Mouse (Mus musculus): ENCODE measurements around the gene Abcb1b.
A peak's percentile ranks its signal among the peaks of the same experiment; 100 is the strongest.
"Not testable (repeated sequence)": the region's sequence is repeated elsewhere in the genome, so short reads cannot be mapped to it uniquely, and the experiment has no call there.

Abcb1b gene

GRCm38 (mm10) chr5:8797987-8798751 lies at the start of gene Abcb1b:
Gene Abcb1b (plus strand): TSS chr5:8798147.
- DNase-seq (ENCODE audit: low read depth), result peak; percentile 73

GRCm38 (mm10) chr5:8772866-8773265 lies 25.1 kb upstream of the Abcb1b start:
- no peak for DNase-seq (ENCODE audit: low read depth)

GRCm38 (mm10) chr5:8778311-8778710 lies 19.6 kb upstream of the Abcb1b start:
- DNase-seq (ENCODE audit: low read depth), result no peak

- no peak for DNase-seq (ENCODE audit: low read depth)
Observed at GRCm38 (mm10) chr5:8778751-8779150, 19.2 kb upstream of the Abcb1b start.

- DNase-seq (ENCODE audit: low read depth), result no peak
Observed at GRCm38 (mm10) chr5:8792281-8792680, 5.7 kb upstream of the Abcb1b start.

GRCm38 (mm10) chr5:8798752-8799115 lies 787 bp downstream of the Abcb1b start:
- DNase-seq (ENCODE audit: low read depth), result no peak

GRCm38 (mm10) chr5:8805742-8806141 lies 7.8 kb downstream of the Abcb1b start:
- DNase-seq (ENCODE audit: low read depth), result peak; percentile 57

GRCm38 (mm10) chr5:8807137-8808004 lies 9.4 kb downstream of the Abcb1b start:
- DNase-seq (ENCODE audit: low read depth), result peak; percentile 76

- no peak for DNase-seq (ENCODE audit: low read depth)
Observed at GRCm38 (mm10) chr5:8813872-8814271, 15.9 kb downstream of the Abcb1b start.

- DNase-seq (ENCODE audit: low read depth), result no peak
Observed at GRCm38 (mm10) chr5:8819635-8820591, 22.0 kb downstream of the Abcb1b start.

- DNase-seq (ENCODE audit: low read depth), result not testable (repeated sequence)
Observed at GRCm38 (mm10) chr5:8820592-8821104, 22.7 kb downstream of the Abcb1b start.

- DNase-seq (ENCODE audit: low read depth), result peak; percentile 75
Observed at GRCm38 (mm10) chr5:8838661-8839438, 40.9 kb downstream of the Abcb1b start.

GRCm38 (mm10) chr5:8839651-8840050 lies 41.7 kb downstream of the Abcb1b start:
- peak; percentile 53 for DNase-seq (ENCODE audit: low read depth)

- peak; percentile 84 for DNase-seq (ENCODE audit: low read depth)
Observed at GRCm38 (mm10) chr5:8840887-8841286, 42.9 kb downstream of the Abcb1b start.

GRCm38 (mm10) chr5:8842815-8843214 lies 44.9 kb downstream of the Abcb1b start:
- DNase-seq (ENCODE audit: low read depth), result no peak

GRCm38 (mm10) chr5:8848607-8849575 lies 50.9 kb downstream of the Abcb1b start:
- DNase-seq (ENCODE audit: low read depth), result not testable (repeated sequence)

GRCm38 (mm10) chr5:8850851-8851250 lies 52.9 kb downstream of the Abcb1b start:
- DNase-seq (ENCODE audit: low read depth), result no peak

GRCm38 (mm10) chr5:8857201-8857600 lies 59.3 kb downstream of the Abcb1b start:
- DNase-seq (ENCODE audit: low read depth), result no peak

GRCm38 (mm10) chr5:8861811-8862210 lies 63.9 kb downstream of the Abcb1b start:
- DNase-seq (ENCODE audit: low read depth), result no peak

Measured in naive thymus-derived CD4-positive, alpha-beta T cell, adult 2 months (primary cell).